Mouse (Mus musculus) embryo, embryonic 10.5 days (tissue): ENCODE data around the gene Ggact.

ENCODE experiments used
- DNase-seq: peaks from one replicate; pipeline ENCODE4 v3.0.0-alpha.2; 2015; ENCODE audit warnings: low spot score

Ggact gene

DNA sequence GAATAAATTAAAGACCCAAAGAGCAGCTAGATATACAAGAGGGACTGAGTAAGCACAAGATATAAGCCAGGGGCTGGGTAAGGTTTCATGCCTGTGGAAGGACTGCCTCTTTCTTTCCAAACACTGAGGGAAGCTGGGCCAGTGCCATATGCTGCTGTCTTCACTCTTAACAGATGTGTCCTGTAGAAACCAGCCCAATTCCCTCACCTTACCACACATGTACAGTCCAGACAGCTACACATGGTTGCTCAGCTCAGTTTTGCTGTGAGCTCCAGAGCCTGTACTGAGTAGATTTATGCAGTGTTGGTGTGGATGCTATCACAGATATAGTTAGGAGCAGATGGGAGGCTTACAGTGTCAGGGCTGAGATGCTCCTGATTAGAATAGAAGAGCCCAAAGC, 12.9 kb downstream of the Ggact start:
- no peak for DNase-seq

DNA sequence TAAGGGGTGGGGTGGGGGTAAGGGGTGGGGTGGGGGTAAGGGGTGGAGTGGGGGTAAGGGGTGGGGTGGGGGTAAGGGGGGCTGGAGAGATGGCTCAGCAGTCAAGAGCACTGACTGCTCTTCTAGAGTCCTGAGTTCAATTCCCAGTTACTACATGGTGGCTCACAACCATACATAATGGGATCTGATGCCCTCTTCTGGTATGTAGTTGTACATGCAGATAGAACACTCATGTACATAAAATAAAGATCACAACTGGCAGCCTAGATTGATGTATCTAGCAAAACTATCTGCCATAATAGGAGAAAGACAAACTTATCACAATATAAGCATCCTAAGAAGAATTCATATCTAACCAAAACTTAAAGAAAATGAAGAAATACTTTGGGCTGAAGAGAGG, 15.0 kb downstream of the Ggact start:
- DNase-seq = no peak

GRCm38 (mm10) chr14:122896106-122896505, 17.5 kb downstream of the Ggact start:
- no peak for DNase-seq

DNA sequence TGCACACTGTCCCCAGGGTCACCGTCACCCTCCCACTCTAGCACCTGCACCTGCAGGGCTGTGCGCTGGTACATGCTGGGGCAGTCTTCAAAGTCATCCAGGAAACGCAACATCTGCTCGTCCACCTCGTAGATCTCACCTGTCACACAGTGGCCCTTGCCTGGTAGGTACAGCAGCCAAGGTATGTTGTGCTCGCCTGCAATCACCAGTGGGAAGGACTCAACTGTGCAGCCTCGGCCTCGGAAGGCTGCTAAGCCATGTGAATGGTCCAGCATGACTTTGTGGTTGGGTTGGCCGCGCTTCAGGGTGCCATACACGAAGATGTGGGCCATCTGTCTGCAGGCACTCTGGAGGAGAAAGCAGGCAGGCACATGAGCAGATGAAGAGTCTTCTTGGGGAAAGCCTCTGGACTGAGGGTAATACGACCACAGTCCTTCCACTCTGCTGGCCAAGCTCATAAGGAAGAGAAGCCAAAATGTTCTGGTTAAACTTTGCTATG, 22.0 kb downstream of the Ggact start:
- DNase-seq = no peak

GRCm38 (mm10) chr14:122888480-122888872, 25.1 kb downstream of the Ggact start:
- no peak for DNase-seq

- DNase-seq = no peak
These were observed 25.7 kb downstream of the Ggact start for GRCm38 (mm10) chr14:122887702-122888479.

DNA sequence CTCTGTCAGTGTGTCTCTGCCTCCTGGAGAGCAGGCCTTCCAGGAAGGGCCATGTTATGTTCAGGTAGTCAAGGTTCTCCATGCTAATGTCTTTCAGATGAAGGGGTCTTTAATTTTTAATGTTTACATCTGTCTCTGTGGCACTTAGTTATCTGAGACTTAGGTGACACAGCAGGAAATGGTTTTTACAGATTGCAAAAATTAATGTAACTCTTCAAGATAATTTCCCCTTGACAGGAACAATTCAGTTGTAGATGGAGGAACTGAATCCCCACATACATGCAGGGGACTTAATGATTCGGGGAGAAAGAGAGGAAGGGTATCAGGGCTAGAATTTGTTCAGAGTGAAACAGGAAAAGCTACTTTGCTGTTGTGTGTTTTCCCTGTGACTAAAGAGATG, 26.3 kb downstream of the Ggact start:
- no peak for DNase-seq

GRCm38 (mm10) chr14:122885893-122886292, 27.7 kb downstream of the Ggact start:
- DNase-seq = no peak

- no peak for DNase-seq
These were observed 29.6 kb downstream of the Ggact start for GRCm38 (mm10) chr14:122883821-122884584.

GRCm38 (mm10) chr14:122883410-122883806, 30.1 kb downstream of the Ggact start:
- no peak for DNase-seq

DNA sequence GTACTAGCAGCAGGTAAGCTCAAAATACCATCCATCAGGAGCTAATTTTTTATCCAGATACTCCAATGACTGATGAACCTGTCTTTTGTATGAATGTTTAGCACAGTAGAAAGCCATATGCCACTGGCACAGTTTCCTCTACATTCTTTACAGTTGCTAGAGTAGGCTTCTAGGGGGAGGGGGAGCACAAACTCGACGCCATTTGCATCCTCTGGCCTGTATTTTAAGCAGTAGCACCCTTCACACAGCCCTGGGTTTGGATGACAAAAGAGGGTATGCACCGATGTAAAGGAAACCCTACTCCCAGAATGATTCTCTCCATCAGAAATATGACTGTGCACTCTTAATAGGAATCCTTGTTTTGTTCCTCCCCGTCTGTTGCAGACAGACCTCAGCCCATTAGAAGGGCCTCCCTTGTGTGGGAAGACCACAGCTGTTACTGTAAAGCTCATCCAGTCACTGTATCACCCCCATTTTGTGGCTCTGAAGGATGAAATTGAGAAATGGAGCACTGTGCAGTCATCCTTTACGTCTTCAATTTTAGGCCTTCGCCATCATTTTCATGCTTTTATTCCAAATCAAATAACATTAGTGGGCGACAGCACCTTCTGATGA, 30.7 kb downstream of the Ggact start:
- no peak for DNase-seq

- DNase-seq = no peak
These were observed 31.3 kb downstream of the Ggact start for GRCm38 (mm10) chr14:122882201-122882639.

DNA sequence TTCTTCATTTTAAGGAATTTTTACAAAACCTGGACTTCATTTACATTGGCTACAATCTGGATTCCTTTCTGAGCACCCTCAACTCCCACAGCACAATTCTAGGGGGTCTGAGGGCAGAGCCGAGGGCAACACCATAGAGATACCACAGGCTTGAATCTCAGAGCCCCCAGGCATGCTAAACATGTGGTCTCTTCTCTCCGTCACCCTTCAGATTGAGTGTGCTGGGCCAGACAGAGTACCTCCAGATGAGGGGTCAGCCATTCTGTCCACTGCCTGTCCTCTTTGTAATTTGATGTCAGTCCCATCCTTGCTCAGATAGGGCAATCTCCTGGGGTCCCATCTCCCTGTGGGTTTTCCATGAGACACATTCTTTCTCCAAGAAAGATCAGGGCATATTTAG, 31.9 kb downstream of the Ggact start:
- DNase-seq = no peak

DNA sequence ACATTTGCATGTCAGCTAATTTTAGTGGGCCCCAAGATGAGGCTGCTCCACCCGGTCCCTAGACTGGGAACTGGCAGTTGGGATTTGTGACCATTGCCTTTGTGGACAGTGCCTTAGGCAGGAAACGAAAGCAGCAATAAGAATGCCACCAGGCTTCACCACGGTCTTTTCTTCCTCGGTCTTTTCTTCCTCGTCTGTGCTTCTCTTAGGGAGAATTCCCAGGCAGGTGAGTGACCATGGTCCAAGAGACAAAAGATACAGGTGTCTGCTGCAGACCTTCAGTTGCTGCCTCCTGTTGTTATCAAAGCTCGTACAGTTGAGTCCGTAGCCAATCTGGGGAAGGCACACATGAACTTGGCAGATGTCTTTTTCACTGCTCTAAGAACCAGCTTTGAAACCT, 33.3 kb downstream of the Ggact start:
- no peak for DNase-seq

DNA sequence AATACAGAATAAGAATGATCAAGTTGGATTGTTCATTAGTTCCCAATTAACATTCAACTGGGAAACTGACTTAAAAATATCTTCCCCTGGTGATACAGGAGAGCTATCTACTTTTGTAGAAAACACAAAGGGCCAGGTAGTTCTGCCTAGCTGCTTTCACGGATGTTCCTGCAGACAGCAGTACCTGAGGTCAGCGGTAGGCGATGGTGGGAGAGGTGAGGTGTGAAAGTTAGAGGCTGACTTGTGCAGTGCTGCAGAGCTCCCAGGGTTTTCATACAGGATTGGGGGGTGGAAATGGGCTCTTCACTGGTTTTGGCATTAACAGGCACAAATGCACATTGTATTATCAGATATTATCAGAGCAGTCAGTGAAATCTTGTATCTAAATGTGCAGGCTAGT, 35.8 kb downstream of the Ggact start:
- no peak for DNase-seq

DNA sequence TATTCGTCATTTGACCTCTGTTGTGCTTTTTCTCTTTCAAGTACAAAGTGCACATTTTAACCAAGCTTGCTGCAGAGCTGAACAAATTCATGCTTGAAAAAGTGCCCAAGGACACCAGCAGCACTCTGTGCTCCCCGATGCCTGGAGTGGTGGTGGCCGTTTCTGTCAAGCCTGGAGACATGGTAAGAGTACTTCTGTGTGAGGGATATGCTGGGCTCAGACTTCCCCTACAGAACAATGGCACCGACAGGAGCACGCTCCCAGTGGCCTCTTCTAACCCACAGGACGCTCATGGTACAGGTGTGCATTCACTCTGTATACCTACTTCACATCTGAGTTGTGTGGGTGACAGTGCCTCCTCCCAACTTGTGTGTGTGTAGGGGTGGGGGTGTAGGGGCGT, 36.8 kb downstream of the Ggact start:
- DNase-seq = no peak

DNA sequence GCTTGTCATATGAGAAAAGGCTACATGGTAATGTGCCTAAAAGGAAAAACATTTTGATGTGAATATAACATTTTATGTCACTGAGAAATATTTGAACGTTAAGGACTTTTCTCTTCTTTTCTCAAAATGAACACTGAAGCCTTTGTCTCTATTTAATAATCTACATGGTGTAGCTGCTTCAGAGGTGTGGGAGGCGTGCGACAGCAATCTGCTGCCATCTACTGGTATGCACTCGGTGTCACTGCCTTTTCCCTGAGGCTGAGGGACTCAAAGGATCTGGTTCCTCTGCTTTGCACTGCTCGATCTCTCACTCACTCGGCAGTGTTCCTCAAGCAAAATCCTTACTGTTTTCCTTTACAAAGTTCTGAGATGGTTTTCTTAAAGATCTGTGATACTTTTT, 37.4 kb downstream of the Ggact start:
- DNase-seq = peak; percentile 89

GRCm38 (mm10) chr14:122875636-122876035, 37.9 kb downstream of the Ggact start:
- DNase-seq = no peak

- no peak for DNase-seq
These were observed 38.5 kb downstream of the Ggact start for GRCm38 (mm10) chr14:122875056-122875455.

GRCm38 (mm10) chr14:122872612-122873011, 40.9 kb downstream of the Ggact start:
- DNase-seq = no peak

- DNase-seq = no peak
These were observed 41.5 kb downstream of the Ggact start for GRCm38 (mm10) chr14:122871841-122872580.

DNA sequence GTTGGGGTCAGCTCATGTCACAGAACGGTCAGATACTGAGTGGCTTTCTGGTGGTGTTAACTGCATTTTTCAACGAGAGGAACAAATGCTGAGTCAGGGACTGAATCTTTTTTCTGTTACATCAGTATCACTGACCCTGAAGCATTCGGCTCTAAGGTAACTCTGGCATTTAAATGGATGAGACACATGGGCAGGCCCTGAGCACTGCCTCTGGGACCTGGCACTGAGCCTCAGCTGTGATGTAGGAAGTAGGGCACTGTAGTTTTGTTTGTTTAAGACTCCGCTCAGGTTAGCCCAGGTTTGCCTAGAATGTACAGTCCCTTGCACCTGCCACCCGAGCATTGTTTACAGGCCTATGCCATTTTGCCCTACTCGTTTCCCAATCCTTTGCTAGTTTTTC, 43.7 kb downstream of the Ggact start:
- no peak for DNase-seq
